Mouse (Mus musculus): ENCODE measurements around the gene Lingo3. TPM values are rescaled to one million over a fixed set of nuclear protein-coding genes. Genes with fewer than 3 reads are reported as not detected.

The Lingo3 gene
- polyA plus RNA-seq, 1 experiment from 2014 or later, result 0.39 TPM

DNA sequence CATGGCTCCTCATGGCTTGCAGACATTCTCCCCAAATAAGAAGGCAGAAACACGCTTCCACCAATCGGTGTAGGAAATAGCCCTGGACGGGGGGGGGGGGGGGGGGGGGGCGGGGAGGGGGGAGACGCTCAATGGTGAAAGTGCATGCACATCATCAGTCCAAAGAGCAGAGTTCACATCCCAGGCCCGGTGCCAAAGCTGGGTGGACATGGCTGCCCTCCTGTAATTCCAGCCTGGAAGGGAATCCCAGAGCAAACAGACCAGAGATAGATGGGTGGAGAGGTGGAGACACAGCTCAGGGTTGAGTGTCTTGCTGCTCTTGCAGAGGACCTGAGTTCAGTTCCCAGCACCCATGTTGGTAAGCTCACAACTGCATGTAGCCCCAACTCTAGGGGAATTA, 27.2 kb upstream of the Lingo3 start:
- H3K9ac ChIP-seq (ENCODE audit: low read length), result no peak overlapping the region
- H3K36me3 ChIP-seq (ENCODE audit: control insufficient read depth, insufficient read depth), result peaks cover 3% of the 10 kb centered on the region; the same call in 1 of the 2 replicates
- no peaks in the 10 kb centered on the region for H3K9me3 ChIP-seq (replicated peaks; ENCODE audit: control insufficient read depth, low read length)
- no peak for ATAC-seq (replicated peaks; ENCODE audit: extremely low read depth, insufficient read depth, low FRiP score)
- H3K27me3 ChIP-seq (ENCODE audit: control insufficient read depth, insufficient read depth, low read length), result no peaks in the 10 kb centered on the region
- WGBS, result 80% methylated on average over 3 of the region's 6 CpGs
- no peak overlapping the region for H3K27ac ChIP-seq (ENCODE audit: low read length)
- no peak overlapping the region for H3K4me3 ChIP-seq (ENCODE audit: low read length)
- H3K4me2 ChIP-seq (ENCODE audit: low read depth, low read length), result no peak overlapping the region
- H3K4me1 ChIP-seq (ENCODE audit: control insufficient read depth, insufficient read depth, low read length), result no peaks in the 10 kb centered on the region

DNA sequence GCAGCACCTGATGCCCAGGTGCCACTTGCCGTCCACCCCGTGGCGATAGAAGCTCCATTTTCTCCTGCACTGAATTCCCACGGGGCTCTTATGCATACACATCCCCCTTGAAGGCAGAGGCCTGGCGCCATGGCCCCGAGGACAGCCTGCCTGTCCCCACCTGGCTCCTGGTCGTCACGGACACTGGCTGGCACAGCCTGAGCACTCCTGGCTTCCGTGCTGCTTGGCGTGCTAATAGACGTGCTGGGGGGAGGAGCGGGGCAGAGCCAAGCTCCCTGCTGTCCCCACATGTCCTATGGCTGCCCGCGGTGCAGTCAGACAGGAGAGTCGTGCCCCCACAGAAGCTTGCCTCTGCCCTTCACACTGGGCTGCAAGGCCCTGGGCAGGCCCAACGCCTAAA, 20.6 kb upstream of the Lingo3 start:
- Histone ChIP-seq H3K36me3 (ENCODE audit: control insufficient read depth, insufficient read depth) (peaks cover 20% of the 10 kb centered on the region; the same call in 1 of the 2 replicates), H3K27ac (ENCODE audit: low read length) (no peak overlapping the region), H3K4me3 (ENCODE audit: low read length) (no peak overlapping the region), H3K9ac (ENCODE audit: low read length) (no peak overlapping the region), H3K27me3 (ENCODE audit: control insufficient read depth, insufficient read depth, low read length) (no peaks in the 10 kb centered on the region), H3K4me1 (ENCODE audit: control insufficient read depth, insufficient read depth, low read length) (no peaks in the 10 kb centered on the region), H3K9me3 (replicated peaks; ENCODE audit: control insufficient read depth, low read length) (no peaks in the 10 kb centered on the region), H3K4me2 (ENCODE audit: low read depth, low read length) (no peak overlapping the region)
- ATAC-seq (replicated peaks; ENCODE audit: extremely low read depth, insufficient read depth, low FRiP score), result no peak
- WGBS, result 92% methylated on average over 16 of the region's 16 CpGs

DNA sequence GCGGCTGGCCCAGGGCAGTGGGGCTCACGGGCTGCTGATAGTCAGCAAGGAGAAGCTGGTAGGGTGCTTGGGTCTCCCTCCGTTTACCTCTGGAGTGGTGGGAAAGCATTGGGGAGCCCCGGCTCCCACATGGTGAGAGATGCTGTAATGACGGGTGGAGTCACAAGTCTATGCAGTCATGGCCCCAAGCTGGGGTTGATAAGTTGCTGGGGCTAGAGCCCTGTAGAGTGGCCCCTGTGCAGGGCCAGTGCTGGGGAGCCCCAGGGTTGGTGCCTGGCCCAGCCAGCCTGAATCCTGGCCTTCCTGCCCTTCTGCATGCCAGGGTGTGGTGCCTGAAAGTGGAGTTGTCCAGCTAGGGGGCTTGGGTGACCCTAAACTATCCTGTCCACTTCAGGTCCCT, 18.5 kb upstream of the Lingo3 start:
- H3K4me3 ChIP-seq (ENCODE audit: low read length), result no peak overlapping the region
- no peaks in the 10 kb centered on the region for H3K27me3 ChIP-seq (ENCODE audit: control insufficient read depth, insufficient read depth, low read length)
- no peak overlapping the region for H3K4me2 ChIP-seq (ENCODE audit: low read depth, low read length)
- H3K27ac ChIP-seq (ENCODE audit: low read length), result no peak overlapping the region
- no peaks in the 10 kb centered on the region for H3K9me3 ChIP-seq (replicated peaks; ENCODE audit: control insufficient read depth, low read length)
- 89% methylated on average over 5 of the region's 5 CpGs for WGBS
- peaks cover 17% of the 10 kb centered on the region; the same call in 1 of the 2 replicates for H3K36me3 ChIP-seq (ENCODE audit: control insufficient read depth, insufficient read depth)
- no peaks in the 10 kb centered on the region for H3K4me1 ChIP-seq (ENCODE audit: control insufficient read depth, insufficient read depth, low read length)
- no peak overlapping the region for H3K9ac ChIP-seq (ENCODE audit: low read length)
- ATAC-seq (replicated peaks; ENCODE audit: extremely low read depth, insufficient read depth, low FRiP score), result no peak

DNA sequence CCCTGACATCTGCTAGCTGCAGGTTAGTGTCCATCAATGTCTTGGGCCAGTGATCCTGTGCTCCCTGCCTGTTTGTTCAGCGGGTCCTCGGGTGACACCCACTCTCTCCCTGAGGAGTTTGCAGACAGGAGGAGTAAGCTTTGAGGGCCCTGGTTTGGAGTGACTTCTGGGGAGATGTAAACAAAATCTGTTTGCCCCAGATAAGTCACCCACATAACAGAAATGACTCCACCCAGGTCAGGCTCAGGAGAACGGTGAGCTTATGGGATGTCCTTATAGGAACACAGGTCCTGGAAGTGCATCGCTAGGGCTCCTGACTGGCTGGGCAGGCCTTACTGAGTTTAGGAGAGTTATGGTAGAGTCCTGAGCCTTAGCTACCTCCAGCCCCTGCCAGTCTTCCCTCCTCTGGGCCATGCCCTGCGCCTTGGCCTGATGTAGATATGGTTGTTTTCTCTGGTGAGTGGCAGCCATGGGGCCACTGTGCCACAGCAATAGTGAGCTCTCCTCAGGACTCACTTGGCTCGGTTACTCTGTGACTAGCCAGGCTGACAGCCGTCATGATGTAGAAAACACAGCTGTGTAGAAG, 14.6 kb upstream of the Lingo3 start:
- ATAC-seq (replicated peaks; ENCODE audit: extremely low read depth, insufficient read depth, low FRiP score), result no peak
- Histone ChIP-seq H3K4me2 (ENCODE audit: low read depth, low read length) (no peak overlapping the region), H3K9me3 (replicated peaks; ENCODE audit: control insufficient read depth, low read length) (no peaks in the 10 kb centered on the region), H3K9ac (ENCODE audit: low read length) (no peak overlapping the region), H3K27me3 (ENCODE audit: control insufficient read depth, insufficient read depth, low read length) (no peaks in the 10 kb centered on the region), H3K27ac (ENCODE audit: low read length) (no peak overlapping the region), H3K4me3 (ENCODE audit: low read length) (no peak overlapping the region), H3K36me3 (ENCODE audit: control insufficient read depth, insufficient read depth) (peaks cover 8% of the 10 kb centered on the region; the same call in 1 of the 2 replicates), H3K4me1 (ENCODE audit: control insufficient read depth, insufficient read depth, low read length) (peaks cover 19% of the 10 kb centered on the region)
- WGBS, result 71% methylated on average over 7 of the region's 7 CpGs

DNA sequence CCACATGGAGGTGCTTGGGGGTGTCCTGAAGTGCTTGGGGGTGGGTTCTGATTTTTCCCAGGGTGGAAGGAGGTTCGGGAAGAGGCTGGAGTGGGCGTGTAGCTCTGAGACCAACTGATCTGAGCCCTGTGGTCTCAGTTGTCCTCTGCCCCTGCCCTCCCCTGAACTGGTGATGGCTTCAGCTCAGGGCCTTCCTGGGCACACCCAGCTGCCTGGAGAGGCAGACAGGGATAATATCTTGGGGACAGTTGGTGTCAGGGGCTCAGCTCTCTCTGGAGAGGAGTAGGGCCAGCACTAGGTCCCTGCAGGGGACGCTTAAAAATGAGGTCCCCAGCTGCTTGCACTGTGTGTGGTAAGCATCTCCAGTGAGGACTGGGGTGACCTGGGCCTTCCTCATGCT, 14.0 kb upstream of the Lingo3 start:
- H3K9ac ChIP-seq (ENCODE audit: low read length), result no peak overlapping the region

DNA sequence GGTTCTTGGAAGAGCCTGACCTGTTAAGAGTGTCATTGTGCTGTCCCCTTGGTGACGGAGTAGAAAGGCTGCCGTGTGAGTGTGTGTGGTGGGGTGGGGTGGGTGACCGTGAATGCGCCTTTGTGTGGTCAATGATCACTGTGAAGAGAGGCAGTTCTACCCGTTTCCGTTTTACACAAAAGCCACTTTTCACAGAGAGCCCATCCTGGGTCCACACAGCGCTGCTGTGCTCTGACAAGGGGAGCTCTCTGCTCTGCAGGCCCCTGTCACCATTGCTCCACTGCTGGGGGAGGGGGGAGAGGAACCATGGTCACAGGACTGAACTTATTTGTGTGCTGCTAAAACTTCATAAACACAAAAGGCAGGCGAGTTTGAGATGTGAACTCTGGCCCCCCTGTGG, 13.5 kb upstream of the Lingo3 start:
- Histone ChIP-seq H3K9ac (ENCODE audit: low read length) (no peak overlapping the region), H3K9me3 (replicated peaks; ENCODE audit: control insufficient read depth, low read length) (no peaks in the 10 kb centered on the region), H3K27ac (ENCODE audit: low read length) (no peak overlapping the region), H3K4me2 (ENCODE audit: low read depth, low read length) (no peak overlapping the region), H3K27me3 (ENCODE audit: control insufficient read depth, insufficient read depth, low read length) (no peaks in the 10 kb centered on the region), H3K4me3 (ENCODE audit: low read length) (no peak overlapping the region), H3K4me1 (ENCODE audit: control insufficient read depth, insufficient read depth, low read length) (peaks cover 19% of the 10 kb centered on the region), H3K36me3 (ENCODE audit: control insufficient read depth, insufficient read depth) (peaks cover 16% of the 10 kb centered on the region)
- ATAC-seq (replicated peaks; ENCODE audit: extremely low read depth, insufficient read depth, low FRiP score), result no peak
- WGBS, result 79% methylated on average over 8 of the region's 8 CpGs

More for the DNA sequence above, 14.0 kb upstream of the Lingo3 start:
- H3K27me3 ChIP-seq (ENCODE audit: control insufficient read depth, insufficient read depth, low read length), result no peaks in the 10 kb centered on the region
- peaks cover 13% of the 10 kb centered on the region; the same call in 1 of the 2 replicates for H3K36me3 ChIP-seq (ENCODE audit: control insufficient read depth, insufficient read depth)
- H3K9me3 ChIP-seq (replicated peaks; ENCODE audit: control insufficient read depth, low read length), result no peaks in the 10 kb centered on the region
- no peak for ATAC-seq (replicated peaks; ENCODE audit: extremely low read depth, insufficient read depth, low FRiP score)
- H3K4me1 ChIP-seq (ENCODE audit: control insufficient read depth, insufficient read depth, low read length), result peaks cover 19% of the 10 kb centered on the region
- no peak overlapping the region for H3K27ac ChIP-seq (ENCODE audit: low read length)
- WGBS, result 66% methylated on average over 3 of the region's 3 CpGs
- H3K4me2 ChIP-seq (ENCODE audit: low read depth, low read length), result no peak overlapping the region
- H3K4me3 ChIP-seq (ENCODE audit: low read length), result no peak overlapping the region

DNA sequence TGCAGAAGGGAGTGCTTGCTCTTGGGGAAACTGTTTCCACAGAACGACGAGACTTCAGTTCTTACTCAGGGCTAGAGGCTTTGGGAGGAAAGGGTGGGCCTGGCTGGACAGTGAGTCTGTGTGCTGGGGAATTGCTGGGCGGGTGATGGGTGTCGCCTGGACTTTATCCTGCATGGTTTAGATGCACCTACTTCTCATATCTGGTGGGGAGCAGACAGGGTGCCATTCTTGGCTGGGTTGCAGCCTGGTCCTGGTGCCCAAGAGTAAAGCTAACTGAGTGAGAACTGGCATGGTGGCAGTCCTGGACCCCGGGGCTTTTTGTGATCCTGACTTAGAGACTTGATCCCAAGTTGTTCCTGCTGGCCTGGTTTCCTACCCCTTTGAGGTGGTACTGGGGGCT, 13.1 kb upstream of the Lingo3 start:
- Histone ChIP-seq H3K9ac (ENCODE audit: low read length) (no peak overlapping the region; the same call in 1 of the 2 replicates), H3K4me3 (ENCODE audit: low read length) (no peak overlapping the region), H3K27ac (ENCODE audit: low read length) (no peak overlapping the region), H3K9me3 (replicated peaks; ENCODE audit: control insufficient read depth, low read length) (no peaks in the 10 kb centered on the region), H3K4me1 (ENCODE audit: control insufficient read depth, insufficient read depth, low read length) (peaks cover 19% of the 10 kb centered on the region), H3K27me3 (ENCODE audit: control insufficient read depth, insufficient read depth, low read length) (no peaks in the 10 kb centered on the region), H3K4me2 (ENCODE audit: low read depth, low read length) (no peak overlapping the region), H3K36me3 (ENCODE audit: control insufficient read depth, insufficient read depth) (peaks cover 16% of the 10 kb centered on the region)
- ATAC-seq (replicated peaks; ENCODE audit: extremely low read depth, insufficient read depth, low FRiP score), result no peak
- WGBS, result 71% methylated on average over 5 of the region's 5 CpGs

DNA sequence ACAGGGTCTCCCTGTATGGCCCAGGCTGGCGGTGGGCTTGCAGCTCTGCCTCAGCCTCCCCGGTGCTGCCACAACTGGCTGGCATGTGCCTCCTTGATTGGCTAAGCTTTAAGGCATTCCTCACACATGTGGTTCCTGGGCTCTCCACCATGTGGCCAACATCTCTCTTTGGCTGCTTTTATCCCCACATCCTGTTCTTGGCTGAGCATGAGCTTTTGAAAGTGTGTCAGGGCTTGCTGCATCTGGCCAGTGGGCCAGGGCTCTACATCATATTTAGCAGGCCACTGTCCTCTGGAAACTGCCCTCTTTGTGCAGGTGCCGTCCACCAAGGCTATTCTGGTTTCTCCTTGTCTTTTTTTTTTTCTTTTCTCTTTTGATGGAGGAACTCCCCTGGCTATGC, 12.4 kb upstream of the Lingo3 start:
- no peak overlapping the region; the same call in 1 of the 2 replicates for H3K4me3 ChIP-seq (ENCODE audit: low read length)
- peak overlapping the region; percentile 11; the same call in 1 of the 2 replicates for H3K9ac ChIP-seq (ENCODE audit: low read length)
- 63% methylated on average over 3 of the region's 3 CpGs for WGBS

DNA sequence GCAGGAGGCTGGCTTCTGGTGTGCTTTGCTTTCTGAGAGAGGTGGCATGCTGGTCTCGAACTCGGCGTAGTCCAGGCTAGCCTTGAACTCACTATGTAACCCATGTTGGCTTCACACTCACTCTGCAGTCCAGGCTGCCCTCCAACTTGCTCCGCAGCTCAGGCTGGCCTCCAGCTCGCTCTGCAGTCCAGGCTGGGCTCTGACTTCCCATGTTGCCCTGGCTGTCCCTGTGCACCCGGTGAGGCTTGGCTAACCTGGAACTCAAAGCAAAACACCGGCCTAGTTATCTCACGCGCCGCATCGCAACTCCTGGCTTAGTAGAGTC, 11.9 kb upstream of the Lingo3 start:
- peaks cover 19% of the 10 kb centered on the region for H3K4me1 ChIP-seq (ENCODE audit: control insufficient read depth, insufficient read depth, low read length)
- H3K4me2 ChIP-seq (ENCODE audit: low read depth, low read length), result peak overlapping the region; percentile 99
- peak overlapping the region; percentile 82 for H3K4me3 ChIP-seq (ENCODE audit: low read length)
- WGBS, result 16% methylated on average over 11 of the region's 11 CpGs
- peak overlapping the region; percentile 90 for H3K9ac ChIP-seq (ENCODE audit: low read length)
- H3K27ac ChIP-seq (ENCODE audit: low read length), result no peak overlapping the region
- no peaks in the 10 kb centered on the region for H3K27me3 ChIP-seq (ENCODE audit: control insufficient read depth, insufficient read depth, low read length)
- ATAC-seq (replicated peaks; ENCODE audit: extremely low read depth, insufficient read depth, low FRiP score), result no peak
- no peaks in the 10 kb centered on the region for H3K9me3 ChIP-seq (replicated peaks; ENCODE audit: control insufficient read depth, low read length)
- peaks cover 16% of the 10 kb centered on the region for H3K36me3 ChIP-seq (ENCODE audit: control insufficient read depth, insufficient read depth)

More for the DNA sequence above, 12.4 kb upstream of the Lingo3 start:
- ATAC-seq (replicated peaks; ENCODE audit: extremely low read depth, insufficient read depth, low FRiP score), result no peak
- Histone ChIP-seq H3K4me2 (ENCODE audit: low read depth, low read length) (peak overlapping the region; percentile 99), H3K9me3 (replicated peaks; ENCODE audit: control insufficient read depth, low read length) (no peaks in the 10 kb centered on the region), H3K27me3 (ENCODE audit: control insufficient read depth, insufficient read depth, low read length) (no peaks in the 10 kb centered on the region), H3K27ac (ENCODE audit: low read length) (no peak overlapping the region), H3K36me3 (ENCODE audit: control insufficient read depth, insufficient read depth) (peaks cover 16% of the 10 kb centered on the region), H3K4me1 (ENCODE audit: control insufficient read depth, insufficient read depth, low read length) (peaks cover 19% of the 10 kb centered on the region)

Measured in heart, embryonic 16.5 days (tissue).